Mouse (Mus musculus): Measurements from ENCODE around the gene Clk1. TPM values are rescaled to one million over a fixed set of nuclear protein-coding genes. Genes with fewer than 3 reads are reported as not detected.

The Clk1 gene
- total RNA-seq (2021), result 10 to 100 TPM; 46.2 to 80.4 TPM
- long read RNA-seq, experiment 1, full-length matches to known transcripts, result 11 of 15 reads
- long read RNA-seq, experiment 1, partial matches to known transcripts, result 3 of 15 reads
- long read RNA-seq, experiment 1, other reads (novel, unspliced or antisense), result 1 of 15 reads
- long read RNA-seq, experiment 2, full-length matches to known transcripts, result 7 of 8 reads
- long read RNA-seq, experiment 2, partial matches to known transcripts, result 1 of 8 reads
- long read RNA-seq, experiment 2, other reads (novel, unspliced or antisense), result 0 of 8 reads

GRCm38 (mm10) chr1:58423371-58424248, at the start of gene Clk1:
Gene Clk1, minus strand, starts transcription at chr1:58424066.
- DNase-seq, result peak; percentile 99

GRCm38 (mm10) chr1:58465561-58465960, 41.7 kb upstream of the Clk1 start:
- DNase-seq, result no peak

- no peak for DNase-seq
Observed at GRCm38 (mm10) chr1:58465042-58465441, 41.2 kb upstream of the Clk1 start.

- DNase-seq, result no peak
Observed at GRCm38 (mm10) chr1:58463935-58464334, 40.1 kb upstream of the Clk1 start.

- DNase-seq, result no peak
Observed at GRCm38 (mm10) chr1:58460566-58460965, 36.7 kb upstream of the Clk1 start.

- no peak for DNase-seq
Observed at GRCm38 (mm10) chr1:58458867-58459266, 35.0 kb upstream of the Clk1 start.

- DNase-seq, result no peak
Observed at GRCm38 (mm10) chr1:58458175-58458574, 34.3 kb upstream of the Clk1 start.

GRCm38 (mm10) chr1:58454316-58454715, 30.4 kb upstream of the Clk1 start:
- DNase-seq, result no peak

GRCm38 (mm10) chr1:58448396-58448795, 24.5 kb upstream of the Clk1 start:
- DNase-seq, result no peak

GRCm38 (mm10) chr1:58447766-58448165, 23.9 kb upstream of the Clk1 start:
- no peak for DNase-seq

- DNase-seq, result no peak
Observed at GRCm38 (mm10) chr1:58445861-58446260, 22.0 kb upstream of the Clk1 start.

GRCm38 (mm10) chr1:58445143-58445722, 21.4 kb upstream of the Clk1 start, which contains the start of the genes Nif3l1 and Ppil3:
Gene Nif3l1, plus strand, starts transcription at chr1:58445151.
Gene Ppil3, minus strand, starts transcription at chr1:58445486.
- peak; percentile 72 for DNase-seq

- DNase-seq, result no peak
Observed at GRCm38 (mm10) chr1:58444691-58445090, 20.8 kb upstream of the Clk1 start.

GRCm38 (mm10) chr1:58424551-58424950, 685 bp upstream of the Clk1 start:
- no peak for DNase-seq

GRCm38 (mm10) chr1:58422879-58423278, 987 bp downstream of the Clk1 start:
- DNase-seq, result no peak

- DNase-seq, result no peak
Observed at GRCm38 (mm10) chr1:58420961-58421360, 2.9 kb downstream of the Clk1 start.

GRCm38 (mm10) chr1:58420032-58420431, 3.8 kb downstream of the Clk1 start:
- DNase-seq, result no peak

- DNase-seq, result no peak
Observed at GRCm38 (mm10) chr1:58416048-58416447, 7.8 kb downstream of the Clk1 start.

GRCm38 (mm10) chr1:58415442-58415841, 8.4 kb downstream of the Clk1 start:
- DNase-seq, result no peak

GRCm38 (mm10) chr1:58410776-58411175, 13.1 kb downstream of the Clk1 start:
- DNase-seq, result no peak

GRCm38 (mm10) chr1:58410198-58410588, 13.7 kb downstream of the Clk1 start:
- no peak for DNase-seq

- no peak for DNase-seq
Observed at GRCm38 (mm10) chr1:58409553-58410197, 14.2 kb downstream of the Clk1 start.

All from gastrocnemius, postnatal 10 days (tissue).